Mouse (Mus musculus) midbrain, postnatal 0 days (tissue): ENCODE data around the gene Pramel7. TPM values are rescaled to one million over a fixed set of nuclear protein-coding genes. Genes with fewer than 3 reads are reported as not detected.
"Not testable (repeated sequence)": the region's sequence is repeated elsewhere in the genome, so short reads cannot be mapped to it uniquely, and the experiment has no call there.

Experiments
- ATAC-seq: fragments of 200-750 bp; cut with Nextera tagmentation; 2 replicates; pipeline ENCODE4 v1.8.0; 2017; ENCODE audit warnings: moderate number of reproducible peaks, mild to moderate bottlenecking, moderate TSS enrichment, moderate library complexity; ENCODE audit not compliant: low FRiP score
- DNase-seq: peaks from one replicate; pipeline ENCODE4 v3.0.0-alpha.2; 2015; ENCODE audit warnings: low spot score
- H3K27ac ChIP-seq: fragments of 300-500 bp; sonication (generic); 2 replicates; pipeline ENCODE4 v1.5.1; 2014; ENCODE audit warnings: low read depth, mild to moderate bottlenecking, low read length, mixed read lengths
- H3K27me3 ChIP-seq: fragments of 300-500 bp; sonication (generic); 2 replicates; pipeline ENCODE4 v1.6.1; 2014; ENCODE audit warnings: low read length, control low read depth, mixed read lengths; ENCODE audit not compliant: insufficient read depth
- H3K36me3 ChIP-seq: fragments of 300-500 bp; sonication (generic); 2 replicates; pipeline ENCODE4 v1.6.1; 2014; ENCODE audit warnings: low read length, control low read depth, mixed read lengths; ENCODE audit not compliant: insufficient read depth
- H3K4me1 ChIP-seq: fragments of 300-500 bp; sonication (generic); 2 replicates; pipeline ENCODE4 v1.6.1; 2014; ENCODE audit warnings: mild to moderate bottlenecking, control low read depth, antibody characterized with exemption, low read length, mixed read lengths; ENCODE audit not compliant: insufficient read depth
- H3K4me2 ChIP-seq: fragments of 300-500 bp; sonication (generic); 2 replicates; pipeline ENCODE4 v1.6.1; 2014; ENCODE audit warnings: low read depth, mild to moderate bottlenecking, low read length, mixed read lengths; ENCODE audit not compliant: poor library complexity, severe bottlenecking
- H3K4me3 ChIP-seq: fragments of 300-500 bp; sonication (generic); 2 replicates; pipeline ENCODE4 v1.5.1; 2014; ENCODE audit warnings: low read depth, mild to moderate bottlenecking, low read length, moderate library complexity
- H3K9ac ChIP-seq: fragments of 300-500 bp; sonication (generic); replicated peaks from 2 replicates; pipeline ENCODE4 v1.6.1; 2014; ENCODE audit warnings: mild to moderate bottlenecking, low read length, moderate library complexity, mixed read lengths; ENCODE audit not compliant: poor library complexity, severe bottlenecking
- H3K9me3 ChIP-seq: fragments of 300-500 bp; sonication (generic); 2 replicates; pipeline ENCODE4 v1.6.1; 2016; ENCODE audit warnings: low read length, control low read depth
- CTCF ChIP-seq: IDR thresholded peaks from 2 replicates; pipeline ENCODE4 v1.5.1; 2016; ENCODE audit warnings: antibody characterized with exemption, mild to moderate bottlenecking
- WGBS: fragments of 180-500 bp; shearing (Covaris S2); extraction: QIAGEN DNeasy Blood & Tissue Kit; methylation state at CpG from one replicate; pipeline ENCODE4 v1.1.7; 2014; 5-methylcytosine and 5-hydroxymethylcytosine counted together
- polyA plus RNA-seq: library from polyadenylated mRNA; unstranded; fragments of >200 nt; fragmentation: Nextera tagmentation; extraction: Ambion mirVana; gene quantifications from 2 replicates; pipeline ENCODE4 v1.2.1, GENCODE M21; 2015
- total RNA-seq: library from RNA; depleted of rRNA; stranded (reverse); fragments of >200 nt; gene quantifications from 2 replicates; pipeline ENCODE4 v1.2.3, GENCODE M21; 2014; rRNA removed

Pramel7 gene
- total RNA-seq (not detected in 2 replicates), polyA plus RNA-seq (not detected in 2 replicates)

DNA sequence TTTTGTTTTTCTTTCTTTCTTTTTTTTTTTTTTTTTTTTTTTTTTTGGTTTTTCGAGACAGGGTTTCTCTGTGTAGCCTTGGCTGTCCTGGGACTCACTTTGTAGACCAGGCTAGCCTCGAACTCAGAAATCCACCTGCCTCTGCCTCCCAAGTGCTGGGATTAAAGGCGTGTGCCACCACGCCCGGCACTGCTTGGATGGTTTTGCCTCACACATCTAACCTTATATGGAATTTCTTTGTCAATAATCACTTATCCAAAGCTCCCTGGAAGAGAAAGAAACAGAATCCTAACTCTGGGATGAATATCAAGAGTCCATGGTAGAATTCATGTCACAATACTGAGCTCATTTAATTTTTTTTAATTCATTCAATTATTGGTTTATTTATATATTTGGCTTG, at the start of gene Pramel7:
TSS of gene Pramel7 (minus strand) at position 101 of the 400 bp plus-strand sequence.
- H3K9ac ChIP-seq, ATAC-seq, DNase-seq, H3K27ac ChIP-seq, H3K36me3 ChIP-seq, H3K9me3 ChIP-seq, H3K4me1 ChIP-seq, H3K4me2 ChIP-seq, H3K4me3 ChIP-seq, H3K27me3 ChIP-seq: not testable (repeated sequence)
- WGBS: 82% methylated on average over 4 of the region's 5 CpGs

- no peaks in the 10 kb centered on the region for H3K4me1 ChIP-seq
- H3K36me3 ChIP-seq: no peaks in the 10 kb centered on the region
- no peaks in the 10 kb centered on the region for H3K9me3 ChIP-seq
- H3K9ac ChIP-seq: no peak within 1 kb of the TSS
- no peak within 1 kb of the TSS for H3K27ac ChIP-seq
- H3K27me3 ChIP-seq: no peaks in the 10 kb centered on the region
- 98% methylated on average over 1 of the region's 1 CpGs for WGBS
- no peak for TF ChIP-seq CTCF
- no peak within 1 kb of the TSS for H3K4me3 ChIP-seq
- H3K4me2 ChIP-seq: no peak within 1 kb of the TSS
- ATAC-seq (no peak), DNase-seq (no peak)
Observed at GRCm38 (mm10) chr2:87545442-87545841, 48.5 kb upstream of the Pramel7 start, which contains the start of gene Olfr1128. Gene Olfr1128 (minus strand): TSS chr2:87545542.

GRCm38 (mm10) chr2:87534826-87535225, 37.9 kb upstream of the Pramel7 start:
- Histone ChIP-seq H3K4me1 (no peaks in the 10 kb centered on the region), H3K9me3 (no peaks in the 10 kb centered on the region), H3K9ac (no peak overlapping the region), H3K27me3 (no peaks in the 10 kb centered on the region), H3K4me3 (no peak overlapping the region), H3K4me2 (no peak overlapping the region), H3K36me3 (no peaks in the 10 kb centered on the region), H3K27ac (no peak overlapping the region)
- WGBS: 61% methylated on average over 2 of the region's 2 CpGs
- TF ChIP-seq CTCF: no peak
- ATAC-seq (no peak), DNase-seq (no peak)

GRCm38 (mm10) chr2:87531496-87531895, 34.6 kb upstream of the Pramel7 start, which contains the start of gene Olfr153:
Gene Olfr153 (plus strand): TSS chr2:87531796.
- no peaks in the 10 kb centered on the region for H3K27me3 ChIP-seq
- H3K4me1 ChIP-seq: no peaks in the 10 kb centered on the region
- DNase-seq: no peak
- no peak within 1 kb of the TSS for H3K4me2 ChIP-seq
- no peak within 1 kb of the TSS for H3K9ac ChIP-seq
- ATAC-seq: no peak
- no peaks in the 10 kb centered on the region for H3K9me3 ChIP-seq
- no peak for TF ChIP-seq CTCF
- no peaks in the 10 kb centered on the region for H3K36me3 ChIP-seq
- no peak within 1 kb of the TSS for H3K4me3 ChIP-seq
- no peak within 1 kb of the TSS for H3K27ac ChIP-seq

GRCm38 (mm10) chr2:87525899-87526616, 29.2 kb upstream of the Pramel7 start:
- H3K27ac ChIP-seq, H3K9ac ChIP-seq, H3K9me3 ChIP-seq, H3K4me1 ChIP-seq, H3K36me3 ChIP-seq, H3K27me3 ChIP-seq: not testable (repeated sequence)
- Histone ChIP-seq H3K4me3 (peak overlapping the region; percentile 35), H3K4me2 (peak overlapping the region; percentile 35)
- DNase-seq (peak; percentile 18), ATAC-seq (peak; percentile 47; the same call in 1 of the 2 replicates)
- 26% methylated on average over 38 of the region's 39 CpGs for WGBS

DNA sequence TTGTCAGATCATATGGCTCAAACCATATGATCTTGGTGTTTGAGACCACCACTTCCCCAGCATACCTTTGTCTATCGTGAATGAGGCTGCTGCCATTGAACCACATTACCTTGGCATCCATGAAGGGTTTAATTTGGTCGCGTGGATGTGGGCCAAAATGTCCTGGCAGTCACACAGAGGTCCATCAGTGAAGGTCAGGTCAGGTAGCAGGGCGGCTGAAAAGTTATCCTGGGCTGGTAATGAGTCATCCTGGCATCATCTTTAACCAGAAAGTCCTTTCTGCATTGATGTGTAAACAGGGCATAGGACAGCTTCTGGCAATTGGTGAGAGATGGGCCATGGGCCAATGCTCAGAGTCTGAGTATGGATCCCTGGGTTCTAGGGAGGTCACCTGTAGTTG, 23.8 kb upstream of the Pramel7 start:
- DNase-seq (no peak), ATAC-seq (no peak)
- Histone ChIP-seq H3K9me3 (no peaks in the 10 kb centered on the region), H3K4me2 (no peak overlapping the region), H3K36me3 (no peaks in the 10 kb centered on the region), H3K27me3 (no peaks in the 10 kb centered on the region), H3K9ac (no peak overlapping the region), H3K4me3 (no peak overlapping the region), H3K27ac (no peak overlapping the region), H3K4me1 (no peaks in the 10 kb centered on the region)
- TF ChIP-seq CTCF: no peak
- WGBS: 90% methylated on average over 4 of the region's 4 CpGs
